Mouse (Mus musculus) stomach, postnatal 0 days (tissue): ENCODE data around the gene Wipf1.

ENCODE experiments used
- CTCF ChIP-seq: IDR thresholded peaks from 2 replicates; pipeline ENCODE4 v1.5.1; 2016; ENCODE audit warnings: antibody characterized with exemption, low read depth, mild to moderate bottlenecking, moderate library complexity
- EP300 ChIP-seq: optimal IDR thresholded peaks from 2 replicates; pipeline ENCODE3; 2016; ENCODE audit warnings: antibody characterized with exemption

GRCm38 (mm10) chr2:73404442-73404841 lies 125.1 kb downstream of the Wipf1 start:
- TF ChIP-seq CTCF, result no peak
- TF ChIP-seq EP300, result no peak
